Mouse (Mus musculus) heart, postnatal 14 days (tissue): ENCODE results near the gene Zfp943. TPM values are rescaled to one million over a fixed set of nuclear protein-coding genes. Genes with fewer than 3 reads are reported as not detected.
"Not testable (repeated sequence)": the region's sequence is repeated elsewhere in the genome, so short reads cannot be mapped to it uniquely, and the experiment has no call there.

Source experiments
- DNase-seq, 2 experiments: peaks; one replicate each; pipeline ENCODE4 v3.0.0; 2021 to 2022
- intact Hi-C: fragments of 180-260 bp; cut with DNase I; formaldehyde crosslinking; loops from one replicate; pipeline ENCODE4 v1.15.1; 2025
- long read RNA-seq, 2 experiments: library from polyadenylated mRNA; stranded (forward); transcript quantifications; one replicate each; pipeline ENCODE4 v2.0.0; 2021
- total RNA-seq, 2 experiments: library from RNA; stranded (reverse); gene quantifications; 2 replicates each; pipeline ENCODE4 v1.2.3; 2021

Zfp943 gene
- total RNA-seq, result 10 to 100 TPM; 17.4 to 18.3 TPM
- long read RNA-seq, experiment 1, transcript Zfp943-202 (3 exons, 1,598 nt), result minor isoform, 9 of 24 reads
- long read RNA-seq, experiment 1, transcript Zfp943-201 (4 exons, 2,741 nt), result major isoform, 10 of 24 reads
- long read RNA-seq, experiment 1, partial matches to known transcripts, result 0 of 24 reads
- long read RNA-seq, experiment 1, other reads (novel, unspliced or antisense), result 5 of 24 reads
- long read RNA-seq, experiment 2, transcript Zfp943-201 (4 exons, 2,741 nt), result major isoform, 8 of 15 reads
- long read RNA-seq, experiment 2, partial matches to known transcripts, result 1 of 15 reads
- long read RNA-seq, experiment 2, other reads (novel, unspliced or antisense), result 2 of 15 reads

DNA sequence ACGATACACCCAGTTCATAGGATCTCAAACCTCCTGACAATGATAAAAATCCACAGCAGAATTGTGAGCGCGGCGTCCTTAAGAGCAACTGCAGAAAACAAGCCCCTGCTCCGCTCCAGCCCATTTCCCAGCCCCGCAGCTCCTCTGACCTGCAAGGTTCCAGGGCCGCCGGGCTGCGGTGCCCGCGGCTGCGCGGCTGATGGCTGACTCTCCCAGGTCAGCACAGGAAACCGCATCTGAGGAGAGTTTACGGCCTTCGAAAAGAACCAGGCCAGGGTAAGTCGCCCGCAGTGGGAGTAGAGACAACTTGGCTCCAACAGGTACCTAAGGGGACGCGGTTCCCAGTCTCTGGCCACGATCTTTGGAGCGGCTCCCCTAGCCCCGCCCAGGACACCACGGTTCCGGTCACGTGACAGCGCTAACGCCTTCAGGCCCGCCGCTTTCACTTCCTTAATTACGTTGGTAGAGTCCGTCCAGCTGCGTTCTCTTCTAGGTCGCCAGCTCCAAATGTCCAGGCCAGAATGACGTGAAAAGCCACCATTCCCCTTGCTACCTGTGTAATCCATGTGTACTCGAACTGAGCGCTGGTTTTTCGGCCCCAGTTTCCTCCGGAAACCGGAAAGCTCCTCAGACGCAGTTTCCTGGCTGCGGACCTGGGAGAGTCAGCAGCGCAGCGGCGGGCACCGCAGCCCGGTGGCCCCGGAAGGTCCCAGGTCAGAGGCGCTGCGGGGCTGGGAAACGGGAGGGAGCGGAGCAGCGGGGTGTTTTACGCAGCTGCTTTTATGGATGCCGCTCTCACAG is at the start of gene Zfp943, which contains the start of gene Zfp942:
TSS of gene Zfp943 (plus strand) at position 446 of the 801 bp plus-strand sequence.
TSS of gene Zfp942 (minus strand) at position 358 of the 801 bp plus-strand sequence.
- intact Hi-C loops, result loop anchor here (10.0 kb wide), 1 partner anchor 402 kb away; the partner anchor contains the start of genes Zfp758 and Zfp944

DNA sequence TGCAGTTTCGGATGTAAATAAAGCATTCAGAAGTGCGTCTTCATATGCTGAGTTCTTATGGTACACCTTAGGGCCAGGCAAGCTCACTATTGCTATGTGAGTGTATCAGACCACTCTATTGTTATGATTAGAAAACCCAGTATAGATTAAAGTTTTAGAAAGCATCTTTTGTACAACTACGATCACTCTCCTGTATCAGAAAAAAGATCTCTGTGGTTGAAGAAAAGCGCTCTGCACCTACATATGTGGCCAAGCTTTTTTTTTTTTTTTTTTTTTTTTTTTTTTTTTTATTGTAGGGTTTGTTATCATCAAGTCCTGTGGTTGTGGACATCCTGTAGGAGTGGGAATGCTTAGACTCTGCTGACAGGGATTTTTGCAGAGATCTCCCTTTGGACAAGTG is 950 bp downstream of the Zfp943 start:
- intact Hi-C loops, result loop anchor here (10.0 kb wide), 1 partner anchor 401 kb away; the partner anchor contains the start of genes Zfp758 and Zfp944
- DNase-seq, result no peak

More for the DNA sequence above, at the start of gene Zfp943, which contains the start of gene Zfp942:
- peak; percentile 75 to 76 for DNase-seq

DNA sequence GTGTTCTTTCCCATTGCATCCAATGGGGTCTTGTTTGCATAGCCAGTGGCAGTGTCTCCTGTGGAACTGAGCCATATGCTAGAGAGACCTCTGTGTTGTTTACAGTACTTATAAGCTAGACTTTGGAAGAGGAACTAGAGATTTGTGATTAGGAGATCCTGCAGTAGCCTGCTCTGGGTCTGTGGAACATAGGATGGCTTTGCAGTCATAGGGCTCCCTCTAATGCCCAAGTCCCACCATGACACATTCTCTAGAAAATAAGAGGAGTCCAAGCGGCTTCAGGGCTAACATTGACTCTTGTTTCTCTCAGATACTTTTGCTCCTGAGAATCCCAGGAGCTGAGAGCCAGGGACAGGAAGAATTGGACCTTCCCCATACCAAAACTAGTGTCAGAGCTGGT is 73.2 kb downstream of the Zfp943 start:
- DNase-seq, result peak; percentile 13 to 19
- intact Hi-C loops, result not testable (repeated sequence)

DNA sequence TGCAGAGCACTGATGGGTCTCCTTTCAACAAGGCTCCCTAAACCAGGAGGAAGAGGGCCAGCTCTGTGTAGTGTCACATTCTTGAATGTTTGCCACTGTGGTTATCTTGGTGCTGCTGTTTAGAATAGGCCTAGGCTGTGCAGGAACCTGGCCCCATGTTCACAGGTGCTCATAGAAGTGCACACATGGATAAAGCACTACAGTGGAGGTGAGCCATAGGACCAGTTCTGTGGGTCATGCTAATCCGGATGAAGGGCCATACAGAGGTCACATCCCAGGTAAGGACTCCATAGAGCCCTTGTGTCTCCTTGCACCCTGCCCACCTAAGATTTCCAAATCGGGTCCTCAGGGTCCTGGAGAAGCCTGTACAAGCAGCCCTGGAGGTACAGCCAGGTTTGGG is 87.1 kb downstream of the Zfp943 start:
- DNase-seq, result no peak
- intact Hi-C loops, result no loop called here

DNA sequence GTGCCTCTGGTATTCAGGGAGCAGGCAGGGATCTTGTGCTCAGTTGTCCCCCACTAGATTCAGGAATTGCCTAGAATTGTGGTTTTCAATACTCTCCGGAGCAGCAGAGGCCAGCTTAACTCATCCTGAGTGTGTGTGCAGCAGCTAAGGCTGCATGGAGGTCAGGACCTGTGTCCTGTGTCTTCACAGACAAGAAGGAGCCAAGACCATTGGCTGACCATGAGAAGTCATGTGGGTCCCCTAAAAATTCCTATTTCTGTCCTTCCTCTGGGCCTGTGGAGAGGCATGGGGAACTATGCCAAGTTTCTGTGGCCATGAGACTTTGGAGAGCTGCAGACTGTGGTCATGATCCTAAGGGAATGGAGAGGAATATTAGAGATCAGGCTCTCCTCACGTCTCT is 90.9 kb downstream of the Zfp943 start:
- intact Hi-C loops, result no loop called here
- no peak for DNase-seq

DNA sequence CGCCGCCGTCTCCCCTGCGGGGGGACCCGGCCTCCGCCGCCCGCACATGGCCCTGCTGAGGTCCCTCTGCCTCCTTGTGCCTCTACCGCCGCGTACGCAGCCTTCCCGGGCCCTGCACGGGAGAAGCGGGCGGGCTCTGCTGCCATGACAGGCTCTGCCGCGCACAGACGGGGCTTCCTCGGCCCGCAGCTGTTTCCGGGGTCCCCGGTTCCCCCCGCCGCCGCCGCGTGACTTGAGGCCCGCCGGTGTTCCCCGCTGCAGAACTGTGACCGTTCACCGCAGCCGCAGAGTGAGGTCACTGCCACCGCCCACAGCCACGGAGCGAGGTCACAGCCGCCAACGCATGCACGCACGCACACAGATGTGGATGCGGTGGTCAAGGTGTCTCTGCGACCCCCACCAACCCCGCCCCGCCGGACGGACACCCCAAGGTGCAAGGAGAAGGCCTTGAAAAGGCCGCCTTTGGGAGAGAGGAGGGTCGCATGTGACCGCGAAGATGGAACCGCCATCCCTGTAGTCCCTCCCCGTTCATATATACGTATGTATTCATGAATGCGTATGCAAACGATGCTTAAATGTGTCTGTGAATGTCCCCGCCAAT is 118.8 kb downstream of the Zfp943 start:
- intact Hi-C loops, result loop anchor here (5.0 kb wide), 1 partner anchor 331 kb away; no protein-coding TSS in a partner anchor
- peak; percentile 52 to 58 for DNase-seq

DNA sequence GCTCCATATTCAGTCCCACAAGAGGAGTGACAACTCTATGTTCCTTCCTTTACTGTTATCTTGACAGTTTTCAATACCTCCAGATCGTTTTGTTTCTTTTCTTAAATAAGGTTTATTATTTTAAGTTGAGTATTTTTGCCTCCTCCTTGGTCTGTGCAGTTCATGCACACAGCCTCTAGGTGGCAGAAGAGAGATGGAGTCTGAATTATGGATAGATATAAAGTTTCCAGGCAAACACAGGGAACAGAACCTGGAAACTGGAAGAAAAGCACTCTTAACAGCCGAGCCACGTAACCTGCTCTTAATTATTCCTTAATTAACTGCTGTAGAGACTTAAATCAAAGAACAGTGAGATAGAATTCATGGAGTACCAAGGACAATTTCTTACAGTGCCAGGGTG is 120.9 kb downstream of the Zfp943 start:
- intact Hi-C loops, result loop anchor here (5.0 kb wide), 1 partner anchor 329 kb away; no protein-coding TSS in a partner anchor

DNA sequence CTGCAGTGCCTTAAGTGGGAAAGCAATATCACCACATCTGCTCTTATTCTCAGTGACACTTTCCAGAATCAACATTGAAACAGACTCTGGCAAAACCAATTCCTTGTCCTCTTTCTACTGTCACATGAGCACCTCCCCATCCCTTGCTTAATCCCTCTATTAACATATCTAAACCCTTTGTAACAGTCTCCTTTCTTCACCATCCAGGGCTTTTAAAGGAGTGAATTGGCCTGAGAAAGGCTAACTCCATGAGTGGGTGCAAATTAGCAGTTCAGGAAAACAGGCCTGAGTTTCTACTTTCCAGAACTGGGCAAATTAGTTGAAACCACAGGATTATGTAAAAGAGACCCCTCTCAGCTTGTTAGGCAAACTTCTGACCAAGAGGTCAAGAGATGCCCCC is 156.4 kb downstream of the Zfp943 start:
- intact Hi-C loops, result no loop called here
- DNase-seq, result no peak

More for the DNA sequence above, 120.9 kb downstream of the Zfp943 start:
- DNase-seq, result peak; percentile 9 to 37

Other genes starting within 250 kb of the Zfp943 start
- gene Zfp229, start 231.8 kb upstream of the Zfp943 start, total RNA-seq, result 1 to 10 TPM; 7.4 to 7.5 TPM
- 1 to 10 TPM; 1.7 to 2.2 TPM for gene Zfp820, start 116.8 kb upstream of the Zfp943 start, total RNA-seq
- 1 to 10 TPM; 1.6 TPM for gene Zfp995, start 52.6 kb upstream of the Zfp943 start, total RNA-seq
- gene Zfp942, start 88 bp upstream of the Zfp943 start, total RNA-seq, result 1 to 10 TPM; 7.6 to 8.7 TPM
- gene Zfp947, start 203.6 kb downstream of the Zfp943 start, total RNA-seq, result 1 to 10 TPM in 1 of 2 experiments, under 1 TPM in 1; 0.88 to 1.0 TPM